Mouse (Mus musculus) C2C12 (cell line): ENCODE data around the gene Syngr2.

Experiments used
- CTCF ChIP-seq: IDR thresholded peaks from one replicate; pipeline ENCODE4 v1.5.1; 2011; ENCODE audit not compliant: control insufficient read depth, insufficient read depth, insufficient read length
- USF1 ChIP-seq: IDR thresholded peaks from one replicate; pipeline ENCODE4 v1.6.1; 2011; ENCODE audit warnings: low read depth, mild to moderate bottlenecking, control low read depth, moderate library complexity

DNA sequence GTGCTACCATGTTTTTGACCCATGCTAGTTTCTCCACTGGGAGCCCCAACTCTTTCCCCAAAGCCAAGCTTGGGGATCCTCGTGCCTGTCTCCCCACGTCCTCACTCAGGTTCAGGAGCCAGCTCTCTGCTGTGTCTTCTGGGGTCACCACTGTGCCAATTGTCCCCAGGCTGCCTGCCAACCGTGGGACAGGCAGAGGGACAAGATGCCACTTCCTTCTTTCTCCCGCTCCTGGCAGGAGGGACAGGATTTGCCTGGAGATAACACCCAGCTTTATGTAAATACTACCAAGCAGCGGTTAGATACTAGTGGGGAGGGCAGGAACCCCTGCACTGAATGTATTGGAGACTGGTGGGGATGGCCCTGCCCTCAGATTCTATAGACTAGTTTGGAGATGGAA is 4.4 kb downstream of the Syngr2 start:
- TF ChIP-seq CTCF (no peak), USF1 (no peak)
